Mouse (Mus musculus) intestine, embryonic 14.5 days (tissue): ENCODE results near the gene Abraxas1. TPM values are rescaled to one million over a fixed set of nuclear protein-coding genes. Genes with fewer than 3 reads are reported as not detected.

Experiments
- ATAC-seq: fragments of 200-750 bp; cut with Nextera tagmentation; replicated peaks from 2 replicates; pipeline ENCODE4 v1.8.0; 2017; ENCODE audit warnings: low read depth, moderate number of reproducible peaks, moderate TSS enrichment, moderate library complexity; ENCODE audit not compliant: low FRiP score, low TSS enrichment
- DNase-seq: peaks from one replicate; pipeline ENCODE4 v3.0.0-alpha.2; 2018; ENCODE audit warnings: low spot score
- H3K27ac ChIP-seq: fragments of 300-500 bp; sonication (generic); 2 replicates; pipeline ENCODE4 v1.5.1; 2014; ENCODE audit warnings: low read depth, mild to moderate bottlenecking, control low read depth
- H3K27me3 ChIP-seq: fragments of 300-500 bp; sonication (generic); replicated peaks from 2 replicates; pipeline ENCODE4 v1.6.1; 2014; ENCODE audit warnings: low read length, control low read depth; ENCODE audit not compliant: control insufficient read depth, insufficient read depth
- H3K36me3 ChIP-seq: fragments of 300-500 bp; sonication (generic); 2 replicates; pipeline ENCODE4 v1.6.1; 2014; ENCODE audit warnings: low read length, control low read depth; ENCODE audit not compliant: control insufficient read depth, insufficient read depth
- H3K4me1 ChIP-seq: fragments of 300-500 bp; sonication (generic); replicated peaks from 2 replicates; pipeline ENCODE4 v1.6.1; 2014; ENCODE audit warnings: low read length, control low read depth, mixed read lengths; ENCODE audit not compliant: control insufficient read depth, insufficient read depth
- H3K4me2 ChIP-seq: fragments of 300-500 bp; sonication (generic); 2 replicates; pipeline ENCODE4 v1.6.1; 2014; ENCODE audit warnings: low read length
- H3K4me3 ChIP-seq: fragments of 300-500 bp; sonication (generic); 2 replicates; pipeline ENCODE4 v1.5.1; 2014; ENCODE audit warnings: low read depth, low read length, control low read depth, mixed read lengths
- H3K9ac ChIP-seq: fragments of 300-500 bp; sonication (generic); 2 replicates; pipeline ENCODE4 v1.6.1; 2014; ENCODE audit warnings: mild to moderate bottlenecking, low read length
- H3K9me3 ChIP-seq: fragments of 300-500 bp; sonication (generic); 2 replicates; pipeline ENCODE4 v1.6.1; 2016; ENCODE audit warnings: low read length, control low read depth; ENCODE audit not compliant: control insufficient read depth
- WGBS: fragments of 180-500 bp; shearing (Covaris S2); extraction: QIAGEN DNeasy Blood & Tissue Kit; methylation state at CpG from one replicate; pipeline ENCODE4 v1.1.7; 2014; 5-methylcytosine and 5-hydroxymethylcytosine counted together
- polyA plus RNA-seq: library from polyadenylated mRNA; unstranded; fragments of >200 nt; fragmentation: Nextera tagmentation; extraction: Ambion mirVana; gene quantifications from 2 replicates; pipeline ENCODE4 v1.2.1, GENCODE M21; 2014

The Abraxas1 gene
- polyA plus RNA-seq, result 27.9 and 31.0 TPM in 2 replicates

GRCm38 (mm10) chr5:100820483-100821184 is at the start of gene Abraxas1:
TSS of gene Abraxas1 (minus strand) at chr5:100820965.
- ATAC-seq, result peak; percentile 96
- WGBS, result under 1% methylated on average over 63 of the region's 63 CpGs
- Histone ChIP-seq H3K4me3 (peak within 1 kb of the TSS; percentile 87), H3K9ac (peak within 1 kb of the TSS; percentile 98), H3K4me2 (peak within 1 kb of the TSS; percentile 94), H3K27ac (peak within 1 kb of the TSS; percentile 84), H3K9me3 (no peaks in the 10 kb centered on the region), H3K4me1 (0 out of 2 replicates have a peak, but pooled peaks cover 5% of the 10 kb centered on the region), H3K27me3 (no peaks in the 10 kb centered on the region), H3K36me3 (peaks cover 6% of the 10 kb centered on the region)
- peak; percentile 90 for DNase-seq

- Histone ChIP-seq H3K36me3 (no peaks in the 10 kb centered on the region), H3K27ac (no peak overlapping the region), H3K27me3 (no peaks in the 10 kb centered on the region), H3K4me2 (no peak overlapping the region), H3K4me3 (no peak overlapping the region), H3K9me3 (no peaks in the 10 kb centered on the region), H3K4me1 (no peaks in the 10 kb centered on the region), H3K9ac (no peak overlapping the region)
- ATAC-seq (no peak), DNase-seq (no peak)
- WGBS, result 59% methylated on average over 4 of the region's 4 CpGs
Measured at GRCm38 (mm10) chr5:100869197-100869895, 48.6 kb upstream of the Abraxas1 start.

GRCm38 (mm10) chr5:100866183-100866582 is 45.4 kb upstream of the Abraxas1 start:
- 61% methylated on average over 2 of the region's 2 CpGs for whole genome bisulfite sequencing
- DNase-seq (no peak), ATAC-seq (no peak)
- Histone ChIP-seq H3K9me3 (no peaks in the 10 kb centered on the region), H3K36me3 (no peaks in the 10 kb centered on the region), H3K9ac (no peak overlapping the region), H3K27ac (no peak overlapping the region), H3K4me1 (no peaks in the 10 kb centered on the region), H3K4me3 (no peak overlapping the region), H3K27me3 (no peaks in the 10 kb centered on the region), H3K4me2 (no peak overlapping the region)

- H3K36me3 ChIP-seq, result no peaks in the 10 kb centered on the region
- H3K27me3 ChIP-seq, result no peaks in the 10 kb centered on the region
- WGBS, result 77% methylated on average over 6 of the region's 6 CpGs
- H3K9me3 ChIP-seq, result no peaks in the 10 kb centered on the region
- H3K4me3 ChIP-seq, result no peak overlapping the region
- peaks cover 7% of the 10 kb centered on the region for H3K4me1 ChIP-seq
- ATAC-seq (no peak), DNase-seq (no peak)
- H3K27ac ChIP-seq, result no peak overlapping the region
- H3K4me2 ChIP-seq, result no peak overlapping the region
- H3K9ac ChIP-seq, result no peak overlapping the region
Measured at GRCm38 (mm10) chr5:100864438-100864837, 43.7 kb upstream of the Abraxas1 start.

GRCm38 (mm10) chr5:100863091-100863490 is 42.3 kb upstream of the Abraxas1 start:
- Histone ChIP-seq H3K27me3 (no peaks in the 10 kb centered on the region), H3K4me2 (no peak overlapping the region), H3K27ac (no peak overlapping the region), H3K4me3 (no peak overlapping the region), H3K9ac (no peak overlapping the region), H3K36me3 (no peaks in the 10 kb centered on the region), H3K9me3 (no peaks in the 10 kb centered on the region), H3K4me1 (peaks cover 7% of the 10 kb centered on the region)
- DNase-seq (no peak), ATAC-seq (no peak)
- 91% methylated on average over 2 of the region's 2 CpGs for WGBS

- Histone ChIP-seq H3K4me1 (peaks cover 7% of the 10 kb centered on the region), H3K9me3 (no peaks in the 10 kb centered on the region), H3K4me2 (no peak overlapping the region), H3K27ac (no peak overlapping the region), H3K36me3 (no peaks in the 10 kb centered on the region), H3K4me3 (no peak overlapping the region), H3K27me3 (no peaks in the 10 kb centered on the region), H3K9ac (no peak overlapping the region)
- DNase-seq, result no peak
- 0 out of 2 replicates have a peak, but pooled peaks have one; percentile 56 for ATAC-seq
- 81% methylated on average over 7 of the region's 7 CpGs for WGBS
Measured at GRCm38 (mm10) chr5:100861811-100862210, 41.0 kb upstream of the Abraxas1 start.

GRCm38 (mm10) chr5:100861140-100861539 is 40.4 kb upstream of the Abraxas1 start:
- Histone ChIP-seq H3K36me3 (no peaks in the 10 kb centered on the region), H3K9ac (no peak overlapping the region), H3K27ac (no peak overlapping the region), H3K27me3 (no peaks in the 10 kb centered on the region), H3K4me3 (no peak overlapping the region), H3K4me1 (peaks cover 7% of the 10 kb centered on the region), H3K4me2 (no peak overlapping the region), H3K9me3 (no peaks in the 10 kb centered on the region)
- DNase-seq (no peak), ATAC-seq (no peak)
- WGBS, result 52% methylated on average over 4 of the region's 4 CpGs

GRCm38 (mm10) chr5:100860417-100861053 is 39.8 kb upstream of the Abraxas1 start:
- H3K4me3 ChIP-seq, result no peak overlapping the region
- no peaks in the 10 kb centered on the region for H3K27me3 ChIP-seq
- ATAC-seq (no peak), DNase-seq (no peak)
- no peaks in the 10 kb centered on the region for H3K36me3 ChIP-seq
- no peak overlapping the region for H3K27ac ChIP-seq
- H3K9ac ChIP-seq, result no peak overlapping the region
- no peak overlapping the region for H3K4me2 ChIP-seq
- 71% methylated on average over 12 of the region's 12 CpGs for WGBS
- H3K9me3 ChIP-seq, result no peaks in the 10 kb centered on the region
- H3K4me1 ChIP-seq, result peaks cover 7% of the 10 kb centered on the region
